Mouse (Mus musculus): ENCODE measurements around the gene Bcas3. TPM values are rescaled to one million over a fixed set of nuclear protein-coding genes. Genes with fewer than 3 reads are reported as not detected.
A peak's percentile ranks its signal among the peaks of the same experiment; 100 is the strongest.
"Not testable (repeated sequence)": the region's sequence is repeated elsewhere in the genome, so short reads cannot be mapped to it uniquely, and the experiment has no call there.

Bcas3 gene
- total RNA-seq, 1 experiment from 2014 or later: 40.5 TPM

GRCm38 (mm10) chr11:85482737-85483467, 129.9 kb downstream of the Bcas3 start:
- peak; percentile 23 for DNase-seq

- no peak for DNase-seq
Measured at GRCm38 (mm10) chr11:85485197-85485940, 132.4 kb downstream of the Bcas3 start.

GRCm38 (mm10) chr11:85487501-85487900, 134.5 kb downstream of the Bcas3 start:
- DNase-seq: no peak

GRCm38 (mm10) chr11:85492231-85492630, 139.3 kb downstream of the Bcas3 start:
- DNase-seq: peak; percentile 67

DNA sequence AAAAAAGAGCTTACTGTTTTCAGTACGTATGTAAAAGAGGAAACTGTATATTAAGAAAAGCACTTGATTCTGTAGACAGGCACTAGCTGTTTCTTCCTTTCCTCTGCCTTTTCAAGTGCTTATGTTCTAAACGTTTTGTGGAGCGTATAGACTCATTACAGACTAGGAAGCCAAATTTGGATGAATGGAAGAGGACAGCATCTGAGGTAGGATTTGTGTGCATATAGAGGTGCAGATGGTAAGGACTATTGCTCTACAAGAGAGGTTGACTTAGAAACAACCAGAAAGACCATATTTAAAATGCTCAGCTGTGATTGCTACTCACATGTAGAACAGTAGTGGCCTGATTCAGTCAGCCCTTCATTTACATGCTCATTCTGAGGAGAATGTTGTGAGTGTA, 139.7 kb downstream of the Bcas3 start:
- DNase-seq: no peak

GRCm38 (mm10) chr11:85499561-85499960, 146.6 kb downstream of the Bcas3 start:
- DNase-seq: no peak

DNA sequence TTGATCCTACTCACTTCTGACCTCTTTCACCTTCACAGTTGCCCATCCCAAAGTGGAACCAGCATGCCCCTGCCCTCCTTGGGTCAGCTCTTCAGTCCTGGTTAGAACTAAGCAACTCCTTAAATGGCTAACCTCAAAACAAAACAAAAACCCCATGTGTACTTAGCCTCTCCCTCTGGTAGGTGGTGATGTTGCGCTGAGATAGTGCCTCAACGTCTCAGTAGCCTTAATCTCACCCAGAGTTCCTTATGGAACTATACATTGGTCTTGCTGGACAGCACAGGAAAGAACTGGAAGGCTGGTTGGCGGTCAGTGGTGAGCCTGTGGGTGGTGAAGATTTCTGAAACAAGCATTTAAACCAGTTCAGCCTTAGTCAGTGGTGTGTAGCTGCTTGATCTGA, 149.1 kb downstream of the Bcas3 start:
- no peak for DNase-seq

DNA sequence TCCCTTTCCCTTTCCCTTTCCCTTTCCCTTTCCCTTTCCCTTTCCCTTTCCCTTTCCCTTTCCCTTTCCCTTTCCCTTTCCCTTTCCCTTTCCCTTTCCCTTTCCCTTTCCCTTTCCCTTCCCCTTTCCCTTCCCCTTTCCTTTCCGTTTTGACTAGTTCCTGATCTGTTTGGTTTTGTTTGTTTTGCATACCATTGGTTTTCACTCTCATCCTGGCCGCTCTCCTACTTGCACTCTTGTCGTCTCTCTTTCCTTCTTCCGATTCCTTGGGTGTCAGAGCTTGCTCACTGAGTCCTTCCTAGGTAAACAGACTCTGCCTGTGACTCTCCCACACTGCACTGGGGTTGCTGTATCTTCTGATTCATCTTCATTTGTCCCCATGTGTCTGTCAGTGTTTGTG, 151.8 kb downstream of the Bcas3 start:
- DNase-seq: not testable (repeated sequence)

GRCm38 (mm10) chr11:85505811-85506210, 152.8 kb downstream of the Bcas3 start:
- no peak for DNase-seq

GRCm38 (mm10) chr11:85509334-85509733, 156.4 kb downstream of the Bcas3 start:
- no peak for DNase-seq

DNA sequence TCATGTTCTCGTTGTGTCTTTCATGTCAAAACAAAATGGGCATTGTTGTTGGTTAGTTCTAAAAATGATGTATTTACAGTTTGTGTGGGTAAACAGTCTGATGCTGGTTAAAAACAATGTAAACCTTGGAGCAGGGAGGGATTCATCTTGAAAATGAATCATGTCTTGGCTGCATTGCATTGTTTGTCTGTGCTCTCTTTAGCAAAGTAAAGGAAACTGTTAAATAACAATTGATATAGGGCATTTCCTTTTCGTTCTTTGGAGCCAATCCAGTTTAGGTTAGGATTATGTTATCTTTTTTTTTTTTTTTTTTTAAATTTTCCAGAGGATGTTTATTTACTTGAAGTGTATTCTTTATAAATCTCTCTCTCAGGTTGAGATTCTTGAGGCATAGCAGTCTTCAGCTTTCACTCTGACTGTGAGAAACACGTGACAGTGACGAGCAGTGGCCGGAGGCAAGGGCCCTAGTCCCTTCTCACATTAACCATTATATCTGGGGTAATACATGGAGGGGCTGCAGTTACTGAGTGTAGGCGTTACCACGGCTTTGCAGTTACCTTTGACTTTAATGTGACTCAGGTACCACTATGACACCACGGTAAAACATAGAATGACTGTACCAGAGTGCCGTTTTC, 158.4 kb downstream of the Bcas3 start:
- DNase-seq: no peak

- no peak for DNase-seq
Measured at GRCm38 (mm10) chr11:85516724-85517123, 163.8 kb downstream of the Bcas3 start.

- DNase-seq: peak; percentile 50
Measured at GRCm38 (mm10) chr11:85518025-85518756, 165.2 kb downstream of the Bcas3 start.

DNA sequence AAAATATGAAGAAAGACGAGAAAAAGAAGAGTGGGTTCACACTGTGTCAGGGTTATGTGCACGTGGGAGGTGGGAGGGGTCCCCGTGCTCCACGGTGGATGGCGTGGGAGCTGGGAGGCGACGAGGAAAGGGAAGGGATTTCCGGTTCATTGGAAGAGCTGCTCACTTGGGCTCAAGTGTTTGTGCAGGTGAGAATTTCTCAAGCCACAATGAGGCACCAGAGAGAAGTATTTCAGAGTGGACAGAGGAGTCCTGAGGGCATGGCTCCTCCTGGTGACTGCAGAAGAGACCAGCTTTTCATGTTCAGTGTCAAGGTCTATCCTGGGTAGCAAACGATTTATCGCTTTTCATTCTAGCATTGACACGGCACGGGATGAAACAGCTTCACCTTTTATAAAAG, 167.3 kb downstream of the Bcas3 start:
- DNase-seq: peak; percentile 27

DNA sequence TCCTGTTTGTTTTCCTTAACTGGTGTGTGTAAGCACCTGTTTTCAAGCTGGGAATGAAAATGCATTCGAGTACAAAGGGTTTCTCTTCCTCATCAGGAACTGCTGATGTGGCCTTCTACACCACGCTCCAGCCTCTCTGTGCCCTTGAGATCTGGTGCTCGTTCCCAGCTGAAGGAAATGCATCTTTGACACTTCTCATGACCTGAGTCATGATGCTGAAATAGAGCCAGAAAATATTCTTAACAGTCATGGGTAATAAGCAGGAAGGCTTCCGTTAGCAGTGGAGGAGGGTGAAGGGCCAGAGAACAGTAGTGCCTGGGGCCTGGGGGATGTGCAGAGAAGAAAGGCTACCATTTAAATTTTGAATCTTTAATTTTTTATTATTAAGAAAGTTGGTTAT, 168.0 kb downstream of the Bcas3 start:
- DNase-seq: peak; percentile 60

GRCm38 (mm10) chr11:85523646-85524045, 170.7 kb downstream of the Bcas3 start:
- DNase-seq: peak; percentile 34

DNA sequence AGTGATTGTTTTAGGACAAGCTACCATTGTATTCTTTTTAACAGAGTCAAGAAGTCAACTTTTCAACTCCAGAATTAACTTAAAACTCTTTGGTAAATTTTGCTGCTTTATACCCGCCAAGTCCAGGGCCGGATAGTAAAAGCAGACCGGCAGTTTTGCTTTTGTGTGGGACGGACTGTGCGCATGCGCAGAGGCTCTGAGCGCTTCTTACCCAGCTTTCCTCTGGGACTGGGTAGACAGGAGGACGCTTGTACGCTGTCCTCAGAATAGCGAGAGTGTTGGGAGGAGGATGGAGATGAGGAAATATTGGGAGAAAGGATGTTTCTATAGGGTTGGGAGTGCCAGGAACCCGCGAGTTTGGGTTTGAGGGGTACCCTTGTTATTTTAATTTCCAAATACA, 171.2 kb downstream of the Bcas3 start:
- peak; percentile 84 for DNase-seq

DNA sequence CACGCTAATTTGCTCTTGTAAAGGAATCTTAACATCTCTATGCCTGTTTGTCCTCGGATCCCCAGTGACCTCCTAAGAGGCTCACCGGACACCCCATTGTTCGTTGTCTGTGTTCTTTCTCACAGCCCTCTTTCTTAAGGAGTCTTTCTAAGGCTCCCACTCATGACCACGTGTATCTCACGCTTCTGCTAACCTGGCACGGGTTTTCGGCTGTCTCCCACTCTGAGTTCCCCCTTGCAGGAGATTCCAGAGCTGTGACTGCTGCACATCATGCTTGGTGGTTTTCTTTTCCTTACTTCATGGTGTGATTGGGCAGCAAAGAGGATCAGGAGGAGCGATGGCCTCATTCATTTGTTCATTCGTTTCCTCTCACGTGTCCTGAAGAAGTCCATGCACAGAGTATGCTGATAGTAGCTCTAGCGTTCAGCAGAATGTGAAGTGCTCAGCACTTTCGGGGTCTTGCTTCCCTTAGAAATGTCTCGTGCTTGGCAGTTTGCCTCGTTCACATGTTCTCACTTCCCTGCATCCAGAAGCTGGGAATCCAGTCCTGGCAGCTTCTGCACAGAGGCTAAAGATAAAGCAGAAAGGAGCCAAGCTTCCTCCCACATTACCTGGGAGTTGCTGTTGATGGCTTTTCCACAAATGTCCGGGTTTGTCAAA, 172.0 kb downstream of the Bcas3 start:
- DNase-seq: peak; percentile 34

DNA sequence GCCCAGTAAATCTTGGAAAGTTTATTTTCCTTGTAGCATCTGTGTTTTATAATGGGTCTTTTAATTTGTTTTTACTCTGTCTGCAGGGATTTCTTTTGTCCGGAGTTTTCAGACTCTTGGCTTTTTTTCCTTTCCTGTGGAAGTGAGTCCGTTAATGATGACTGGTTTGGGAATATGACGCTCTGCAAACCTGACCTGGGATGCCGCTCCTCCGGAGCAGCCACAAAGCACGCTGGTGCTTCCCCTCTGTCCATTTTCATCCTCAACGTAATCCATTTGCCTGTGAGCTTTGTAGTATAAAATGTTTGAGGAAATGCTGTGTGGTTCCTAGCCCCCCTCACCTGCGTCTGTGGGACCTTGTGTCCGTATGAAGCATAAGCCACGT, 172.5 kb downstream of the Bcas3 start:
- DNase-seq: no peak

- DNase-seq: no peak
Measured at GRCm38 (mm10) chr11:85525979-85526775, 173.2 kb downstream of the Bcas3 start.

GRCm38 (mm10) chr11:85527261-85527660, 174.3 kb downstream of the Bcas3 start:
- DNase-seq: no peak

Measured in adrenal gland, postnatal 14 days (tissue).